Mouse (Mus musculus): ENCODE results near the gene Dlec1. TPM values are rescaled to one million over a fixed set of nuclear protein-coding genes. Genes with fewer than 3 reads are reported as not detected.

Dlec1 gene
- not detected for total RNA-seq (2023)

DNA sequence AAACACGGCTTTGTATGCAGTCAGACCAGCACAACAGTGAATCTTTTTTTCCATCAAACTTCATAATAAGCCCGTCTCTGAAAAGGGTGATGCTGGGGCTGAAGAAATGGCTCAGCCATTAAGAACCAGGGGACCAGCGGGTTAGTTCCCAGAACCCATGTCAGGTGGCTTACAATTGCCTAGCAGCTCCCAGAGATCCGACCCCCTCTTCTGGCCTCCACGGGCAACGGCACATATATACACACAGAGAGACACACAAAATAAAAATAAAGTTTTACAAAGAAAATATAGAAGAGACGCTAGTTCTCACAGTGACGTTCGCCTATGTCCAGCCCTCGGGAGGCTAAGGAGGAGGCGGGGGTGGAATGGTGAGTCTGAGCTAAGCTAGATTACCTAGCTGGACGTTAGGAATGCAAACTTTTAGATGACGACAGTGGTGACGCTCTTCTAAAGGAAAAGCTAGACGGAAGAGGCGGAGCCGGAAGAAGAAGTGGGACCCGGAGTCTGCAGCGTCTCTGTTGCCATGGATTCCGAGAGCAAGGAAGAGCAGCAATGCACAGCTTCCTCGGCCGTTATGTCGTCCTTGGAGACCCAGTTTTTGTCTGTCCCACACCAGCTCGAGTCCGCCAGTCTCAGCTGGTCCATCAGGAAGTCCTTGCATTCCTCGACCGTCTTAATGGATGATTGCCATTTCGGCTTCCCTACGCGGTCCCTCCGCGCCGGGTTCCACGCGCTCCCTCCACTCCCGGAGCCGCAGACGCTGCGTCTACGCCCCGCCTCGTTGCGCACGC, at the start of gene Dlec1:
Dlec1 (plus strand) TSS at position 487 of the 791 bp plus-strand sequence.

DNA sequence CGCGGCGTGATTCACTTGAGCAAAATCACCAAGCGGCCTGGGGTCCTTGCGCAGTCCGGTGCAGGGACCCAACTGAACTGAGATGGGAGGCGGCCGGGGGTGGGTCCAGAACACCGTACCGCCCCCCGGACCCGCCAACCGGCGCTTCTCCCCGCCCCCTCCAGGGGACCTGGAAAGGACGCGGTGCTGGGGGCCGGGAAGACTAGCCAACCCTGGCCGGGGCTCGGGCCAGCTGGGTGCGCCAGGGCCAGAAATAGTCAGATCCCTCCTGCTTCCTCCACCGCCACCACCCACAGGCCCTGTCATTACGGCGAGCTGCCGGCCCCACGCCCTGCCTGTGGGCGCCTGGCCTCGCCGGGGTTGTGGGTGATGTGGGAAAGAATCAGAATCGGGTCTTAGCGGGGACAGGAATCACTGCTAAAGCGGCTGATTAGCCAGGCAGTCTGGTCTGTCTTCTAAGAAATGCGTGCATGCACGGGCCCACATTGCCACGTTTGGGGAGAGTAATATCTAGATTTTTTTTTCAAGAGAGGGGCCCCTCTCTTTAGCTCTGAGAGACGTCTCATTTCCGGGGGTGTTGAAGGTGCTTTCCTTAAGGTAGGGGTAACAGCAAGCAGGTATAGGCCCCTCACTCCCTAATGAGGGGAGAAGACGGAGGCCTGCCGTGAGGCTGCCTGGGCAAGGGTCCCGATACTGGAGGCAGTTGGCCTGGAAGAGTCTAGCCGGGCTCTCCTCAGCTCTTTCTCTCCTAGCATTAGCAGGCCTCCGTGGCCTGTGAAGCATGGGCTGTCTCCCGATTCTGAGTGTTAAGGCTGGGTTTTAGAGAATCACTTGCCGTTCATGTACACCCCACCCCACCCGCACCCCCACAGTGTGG, 8.6 kb upstream of the Dlec1 start, which contains the start of gene Plcd1:
Plcd1 (minus strand) TSS at position 84 of the 877 bp plus-strand sequence.

DNA sequence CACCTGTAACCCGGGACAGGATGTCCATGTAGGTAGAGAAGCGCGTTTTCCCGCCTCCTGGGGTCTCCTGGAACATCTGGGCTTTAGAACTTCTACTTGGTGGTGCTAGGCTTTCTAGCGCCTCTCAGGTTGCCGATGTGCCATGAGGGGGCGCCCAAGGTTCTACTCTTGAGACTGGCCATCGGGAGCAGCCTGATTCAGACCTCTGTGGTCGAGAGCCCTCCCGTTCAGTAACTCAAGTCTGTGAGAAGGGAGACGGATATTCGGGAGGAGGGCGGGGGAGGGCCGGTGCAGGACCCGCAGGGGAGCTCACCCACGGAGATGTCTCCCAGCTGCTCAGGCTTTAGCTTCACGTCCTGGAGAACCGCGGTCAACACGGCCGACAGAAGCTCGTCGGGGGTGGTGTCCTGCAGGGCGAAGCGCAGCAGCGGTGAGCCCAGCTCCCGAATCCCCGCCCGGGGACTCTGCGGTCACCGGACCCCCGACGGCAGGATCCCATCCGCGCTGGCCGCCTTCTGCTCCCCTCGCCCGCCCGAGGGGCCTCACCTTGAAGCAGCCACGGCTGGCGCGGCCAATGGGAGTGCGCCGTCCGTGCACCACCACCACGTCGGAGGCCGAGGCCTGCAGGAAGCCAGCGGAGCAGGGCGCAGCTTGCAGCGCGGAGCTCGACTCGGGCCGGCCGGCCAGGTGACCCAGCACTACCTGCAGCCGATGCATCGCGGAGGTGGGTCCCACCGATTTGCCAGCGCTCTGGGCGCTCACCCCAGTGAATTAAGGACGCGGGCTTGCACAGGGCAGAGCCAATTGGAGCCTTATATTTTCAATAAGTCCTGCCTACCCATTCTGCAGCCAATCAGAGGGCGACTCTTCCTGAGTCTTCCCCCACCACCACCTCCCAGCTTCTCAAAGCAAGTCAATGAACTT, 54.3 kb downstream of the Dlec1 start, which contains the start of gene Acaa1b:
Acaa1b (minus strand) TSS at position 816 of the 924 bp plus-strand sequence.

DNA sequence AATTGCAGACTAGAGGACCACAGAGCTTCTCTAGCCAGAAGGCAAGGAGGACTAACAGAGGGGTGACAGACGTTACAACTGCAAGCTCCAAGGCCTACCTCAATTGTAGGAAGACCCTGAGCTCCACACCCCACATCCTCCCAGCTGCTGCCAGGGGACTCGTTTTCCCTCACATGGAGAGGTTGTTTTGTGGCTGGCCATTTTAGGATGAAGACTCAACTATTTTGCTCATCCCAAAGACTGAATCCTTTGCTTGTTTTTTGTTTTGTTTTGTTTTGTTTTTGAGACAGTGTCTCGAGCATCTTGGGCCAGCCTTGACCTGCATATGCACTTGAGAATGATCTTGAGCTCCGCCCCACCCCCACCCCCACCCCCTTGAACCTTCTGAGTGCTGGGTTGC, 56.6 kb downstream of the Dlec1 start, which contains the start of gene Gm47289:
Gm47289 (plus strand) TSS at position 301 of the 400 bp plus-strand sequence.

Other genes with a start within 250 kb of the Dlec1 start
- gene Ctdspl, start 176.0 kb upstream of the Dlec1 start, total RNA-seq (2023): not detected
- gene Vill, start 49.7 kb upstream of the Dlec1 start, total RNA-seq (2023): 1.3 TPM
- not detected for gene Plcd1, start 9.0 kb upstream of the Dlec1 start, total RNA-seq (2023)
- 1.7 TPM for gene Acaa1b, start 54.6 kb downstream of the Dlec1 start, total RNA-seq (2023)
- gene Gm47289, start 56.7 kb downstream of the Dlec1 start, total RNA-seq (2023): not detected
- not detected for gene Slc22a13, start 106.6 kb downstream of the Dlec1 start, total RNA-seq (2023)
- 36.0 TPM for gene Oxsr1, start 219.9 kb downstream of the Dlec1 start, total RNA-seq (2023)
- 58.3 TPM for gene Acaa1a, start 237.2 kb downstream of the Dlec1 start, total RNA-seq (2023)
- gene Myd88, start 238.9 kb downstream of the Dlec1 start, total RNA-seq (2023): 41.0 TPM

Measured in CD8-positive naive resting alpha-beta T cell, adult 57 days (primary cell).